Mouse (Mus musculus) kidney, postnatal 14 days (tissue): ENCODE measurements around the gene Msh5.

Source experiments
- DNase-seq: peaks from one replicate; pipeline ENCODE4 v3.0.0; 2022; ENCODE audit warnings: mixed read lengths

Gene Msh5

DNA sequence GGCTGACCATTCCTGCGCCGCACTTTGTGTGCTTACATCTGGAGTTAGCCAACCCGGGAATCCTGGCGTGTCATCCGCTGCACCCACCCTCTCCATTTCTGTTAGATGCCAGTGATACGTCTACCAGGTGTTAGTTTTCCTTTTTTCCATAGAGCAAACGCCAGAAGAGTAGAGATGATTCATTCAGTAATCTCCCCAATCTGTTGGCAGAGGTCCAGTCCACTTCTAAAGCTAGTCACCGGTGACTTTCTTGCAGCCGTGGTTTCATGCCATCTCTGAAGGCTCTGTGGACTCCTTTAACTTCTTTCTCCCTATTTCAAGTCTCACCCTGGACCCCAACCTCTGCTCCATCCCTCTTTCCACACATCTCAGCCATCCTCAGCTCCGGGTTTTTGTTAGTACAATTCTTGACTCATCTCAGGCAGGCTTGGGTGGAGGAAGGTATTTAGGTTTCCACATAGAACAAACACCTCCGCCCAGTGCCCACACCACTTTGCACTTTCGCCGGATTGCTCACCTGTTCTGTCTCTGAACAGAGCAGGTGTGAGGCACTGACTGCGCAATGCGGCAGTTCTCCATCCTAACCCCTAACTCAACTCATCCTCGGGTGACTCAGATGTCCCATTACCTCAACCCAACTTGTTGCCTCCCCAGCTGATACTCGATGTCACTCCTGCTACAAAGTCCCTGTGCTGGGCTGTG, 21.8 kb upstream of the Msh5 start:
- no peak for DNase-seq

DNA sequence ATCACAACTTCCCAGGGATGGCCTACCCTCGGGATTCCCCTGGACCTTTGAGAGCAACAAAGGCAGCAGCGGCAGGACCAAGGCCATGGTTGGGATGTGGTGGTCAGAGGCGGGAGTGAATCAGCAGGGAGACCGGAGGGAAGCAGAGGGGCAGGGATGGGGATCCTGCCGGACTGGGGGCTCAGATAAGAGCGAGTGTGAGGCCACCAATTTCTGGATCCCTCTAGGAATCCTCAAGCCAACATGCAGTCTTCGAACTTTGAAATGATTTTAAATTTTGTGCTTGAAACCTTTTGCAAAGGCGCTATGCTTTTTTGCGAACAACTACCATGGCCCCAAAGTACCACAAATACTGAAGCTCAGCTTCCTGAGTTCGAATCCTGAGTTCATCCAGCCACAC, 19.5 kb upstream of the Msh5 start, which contains the start of gene Mpig6b:
Mpig6b (minus strand) TSS at position 101 of the 400 bp plus-strand sequence.
- DNase-seq: no peak

GRCm38 (mm10) chr17:35064951-35065947, 18.7 kb upstream of the Msh5 start, which contains the start of gene Ly6g6c:
Gene Ly6g6c (plus strand): TSS chr17:35065388.
- peak; percentile 84 for DNase-seq

- peak; percentile 20 for DNase-seq
Measured at GRCm38 (mm10) chr17:35064378-35064877, 17.9 kb upstream of the Msh5 start.

DNA sequence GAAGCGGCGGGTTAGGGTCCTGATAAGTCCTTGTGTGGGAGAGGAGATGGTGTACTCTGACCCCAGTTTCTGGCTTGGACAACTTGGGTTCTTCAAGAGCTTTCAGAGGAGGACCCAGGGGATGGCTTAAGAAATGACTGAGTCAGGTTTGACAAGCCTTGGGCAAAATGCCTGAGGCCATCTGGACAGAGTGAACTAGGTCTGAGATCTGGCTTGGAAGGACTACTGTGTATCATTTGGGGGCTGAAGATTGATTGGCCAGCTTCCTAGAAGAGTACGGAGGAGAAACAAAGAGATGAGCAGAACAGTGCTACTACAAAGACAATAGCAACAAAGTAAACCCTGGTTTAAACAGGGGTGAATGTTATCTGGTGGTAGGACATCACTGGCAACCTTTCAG, 16.9 kb upstream of the Msh5 start:
- DNase-seq: no peak

DNA sequence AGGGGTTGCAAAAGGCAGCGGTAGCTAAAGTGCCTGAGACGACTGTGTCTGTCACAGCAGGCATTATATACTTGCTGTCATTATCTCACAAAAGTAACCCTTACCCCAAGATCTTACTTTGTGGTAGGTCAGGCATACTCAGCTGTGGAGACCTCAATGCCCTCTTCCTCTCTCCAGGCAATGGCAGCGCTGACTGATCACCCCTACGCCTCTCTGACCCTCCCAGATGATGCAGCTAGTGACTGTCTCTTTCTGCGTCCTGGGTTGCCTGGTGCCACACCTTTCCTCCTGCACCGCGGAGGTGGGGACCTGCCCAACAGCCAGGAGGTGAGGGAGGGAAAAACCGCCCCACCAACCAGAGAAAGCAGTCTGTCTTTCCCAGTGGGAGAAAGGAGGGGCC, 14.8 kb upstream of the Msh5 start:
- DNase-seq: no peak

- peak; percentile 42 for DNase-seq
Measured at GRCm38 (mm10) chr17:35060737-35061297, 14.3 kb upstream of the Msh5 start.

- DNase-seq: no peak
Measured at GRCm38 (mm10) chr17:35060071-35060470, 13.5 kb upstream of the Msh5 start.

DNA sequence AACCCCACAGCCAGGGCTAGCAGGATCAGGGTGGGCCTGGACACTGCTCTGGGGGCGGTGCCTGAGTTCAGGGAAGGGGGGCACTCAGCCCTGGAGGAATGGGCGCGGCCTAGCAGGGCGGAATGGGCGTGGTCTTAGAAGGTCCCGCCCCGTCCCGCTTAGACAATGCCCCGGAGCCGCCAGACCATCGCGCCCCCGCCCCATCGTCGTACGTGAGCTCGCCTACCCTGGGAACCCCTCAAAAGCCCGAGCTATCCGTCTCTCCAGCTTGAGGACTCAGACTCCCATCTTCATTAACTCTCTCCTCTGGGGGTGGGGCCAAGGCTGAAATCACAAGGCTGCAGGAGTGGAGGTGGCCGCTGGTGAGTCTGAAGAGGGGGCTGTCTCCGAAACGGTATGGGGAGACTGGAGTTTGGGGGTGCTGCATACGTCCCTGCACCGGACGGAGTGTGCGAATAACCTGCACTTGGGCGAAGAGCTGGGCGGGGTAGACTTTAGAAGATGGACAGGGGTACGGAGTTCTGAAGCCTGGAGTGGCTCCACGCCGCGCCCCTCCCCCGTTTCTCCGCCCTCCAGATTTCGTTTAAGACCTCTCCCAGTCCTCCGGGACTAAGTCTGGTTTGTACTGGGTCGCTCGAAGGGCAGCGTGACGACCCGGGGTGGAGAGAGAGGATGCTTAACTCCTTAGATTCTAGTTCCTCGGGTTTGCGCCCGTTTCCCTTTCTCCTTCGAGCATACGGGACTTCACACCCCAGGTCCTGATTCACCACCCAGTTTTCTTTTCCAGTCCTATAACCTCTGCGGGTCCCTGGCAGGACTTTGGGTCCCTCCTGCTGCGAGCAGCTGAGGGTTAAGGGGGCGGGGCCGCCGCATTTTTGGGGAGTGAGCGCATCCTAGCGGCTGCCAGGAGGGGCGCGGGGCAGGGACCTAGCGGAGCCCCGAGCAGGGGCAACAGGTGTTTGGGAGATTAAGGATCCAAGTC, 12.7 kb upstream of the Msh5 start, which contains the start of gene Ddah2:
Ddah2 (plus strand) TSS at position 125 of the 982 bp plus-strand sequence.
- peak; percentile 95 for DNase-seq

DNA sequence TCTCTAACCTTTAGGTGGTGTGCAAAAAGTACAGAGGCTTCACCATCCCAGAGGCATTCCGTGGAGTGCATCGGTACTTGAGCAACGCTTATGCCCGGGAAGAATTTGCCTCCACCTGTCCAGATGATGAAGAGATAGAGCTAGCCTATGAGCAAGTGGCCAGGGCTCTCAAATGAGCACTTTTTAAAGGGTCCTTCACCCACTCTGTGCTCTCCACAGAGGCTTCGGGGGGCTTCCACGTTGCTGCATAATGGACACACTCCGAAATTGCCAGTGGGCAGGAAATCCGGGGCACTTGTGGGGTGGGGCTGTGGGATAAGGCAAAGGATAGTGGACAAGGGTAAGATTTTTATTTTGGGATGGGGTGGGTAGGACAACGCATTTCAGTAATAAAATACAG, 11.8 kb upstream of the Msh5 start:
- DNase-seq: no peak

DNA sequence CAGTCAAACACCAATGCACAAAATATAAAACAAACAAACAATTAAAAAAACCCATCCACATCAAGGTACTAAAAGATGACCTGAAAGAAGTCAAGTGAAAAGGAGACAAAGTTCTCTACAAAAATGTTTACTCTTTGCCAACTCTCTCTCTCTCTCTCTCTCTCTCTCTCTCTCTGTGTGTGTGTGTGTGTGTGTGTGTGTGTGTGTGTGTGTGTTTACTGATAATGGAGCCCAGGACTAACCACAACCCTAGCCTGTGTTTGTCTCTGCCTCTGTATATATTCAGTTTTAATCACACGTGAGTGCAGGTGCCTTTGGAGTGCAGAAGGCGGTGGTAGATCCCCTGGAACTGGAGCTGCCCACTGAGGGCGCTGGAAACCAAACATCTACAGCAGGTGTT, 10.5 kb upstream of the Msh5 start:
- DNase-seq: no peak

- DNase-seq: peak; percentile 44
Measured at GRCm38 (mm10) chr17:35055691-35056495, 9.3 kb upstream of the Msh5 start.

DNA sequence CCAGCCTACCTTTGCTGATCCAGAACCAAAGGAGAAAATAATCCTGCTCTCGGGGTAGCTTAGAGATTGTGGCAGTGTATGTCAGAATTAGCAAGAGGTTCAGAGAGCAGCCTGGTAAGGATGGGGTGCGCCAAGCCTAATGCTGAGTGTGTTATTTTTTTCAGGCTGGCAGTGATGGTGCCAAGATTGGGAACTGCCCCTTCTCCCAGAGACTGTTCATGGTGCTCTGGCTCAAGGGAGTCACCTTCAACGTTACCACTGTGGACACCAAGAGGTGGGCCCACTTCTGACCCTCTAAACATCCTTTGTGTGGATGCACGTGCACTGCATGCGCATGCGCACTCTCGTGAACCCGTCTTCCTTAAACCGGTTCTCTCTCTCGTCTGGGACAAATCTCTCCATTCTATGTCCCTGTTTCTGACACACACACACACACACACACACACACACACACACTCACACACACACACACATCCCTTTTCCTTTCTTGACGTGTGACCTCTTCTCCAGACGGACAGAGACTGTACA, 5.8 kb upstream of the Msh5 start:
- no peak for DNase-seq

DNA sequence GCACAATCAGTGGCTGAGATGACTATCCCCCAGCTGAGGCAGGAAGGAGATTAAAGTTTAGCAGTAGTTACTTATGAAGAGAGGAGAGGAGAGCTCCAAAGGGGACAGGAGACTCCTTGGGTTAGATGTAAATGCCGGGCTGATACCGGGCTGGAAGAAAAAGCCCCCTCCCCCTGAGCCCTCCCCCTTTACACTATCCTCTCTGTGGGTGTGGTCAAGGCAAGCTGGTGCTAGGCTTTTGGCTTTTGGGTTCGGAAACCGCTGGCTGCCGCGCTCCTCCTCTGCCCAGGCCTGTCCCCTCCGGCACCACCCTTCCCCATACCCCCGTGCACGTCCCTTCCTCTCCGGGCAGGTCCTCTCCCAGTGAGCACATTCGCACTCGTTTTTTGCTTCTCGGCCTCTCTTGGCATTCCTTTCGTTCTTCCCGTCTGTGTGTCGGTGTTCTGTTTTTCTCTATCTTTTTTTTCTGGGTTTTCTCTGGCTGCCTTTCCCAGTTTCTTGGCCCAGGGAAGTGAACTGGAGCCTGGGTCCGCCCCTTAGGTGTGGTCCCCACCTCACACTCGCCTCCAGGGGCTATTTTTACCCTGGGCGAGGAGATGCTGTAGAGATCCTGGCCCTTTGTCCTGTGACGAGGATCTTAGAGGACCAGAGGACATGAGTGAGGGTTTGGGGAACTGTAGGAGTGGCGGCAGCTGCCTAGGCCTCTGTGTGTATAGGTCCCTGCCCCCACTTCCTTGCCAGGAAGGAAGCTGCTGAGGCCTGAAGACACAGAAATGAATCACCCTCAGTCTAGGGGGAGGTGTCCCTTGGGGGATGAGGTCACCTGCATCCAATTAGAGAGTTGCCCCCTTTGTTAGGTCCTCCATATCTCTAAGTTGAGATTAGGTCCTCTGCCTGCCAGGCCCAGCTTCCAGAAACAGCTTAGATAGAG, 4.9 kb upstream of the Msh5 start:
- DNase-seq: peak; percentile 89

DNA sequence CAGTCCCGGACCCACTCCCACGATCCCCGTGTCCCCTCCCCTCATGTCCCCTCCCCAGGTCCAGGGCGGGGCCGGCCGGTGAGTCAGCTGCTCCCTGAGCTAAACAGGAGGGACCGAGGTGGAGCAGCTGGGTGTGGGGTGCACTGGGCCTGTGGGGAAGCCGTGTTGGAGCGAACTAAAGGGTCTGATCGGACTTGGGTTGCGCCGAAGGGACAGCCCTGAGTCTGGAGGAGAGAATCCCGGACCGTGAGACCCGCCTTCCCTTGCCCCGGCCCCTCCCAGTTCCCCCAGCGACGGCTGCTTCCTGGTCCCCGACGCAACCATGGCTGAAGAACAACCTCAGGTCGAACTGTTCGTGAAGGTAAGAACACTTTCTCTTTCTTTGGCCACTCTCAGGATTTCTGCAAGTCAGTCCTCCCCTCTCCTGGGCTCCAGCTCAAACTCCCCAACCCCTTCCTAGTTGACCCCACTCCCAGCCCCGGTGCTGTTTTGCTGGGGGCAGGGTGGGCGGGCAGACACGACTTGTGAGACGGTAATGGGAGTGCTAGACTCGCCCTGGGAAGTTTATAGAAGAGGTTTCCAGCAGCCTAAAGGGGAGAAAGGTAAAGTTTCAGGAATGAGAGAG, 3.7 kb upstream of the Msh5 start:
- peak; percentile 87 for DNase-seq

DNA sequence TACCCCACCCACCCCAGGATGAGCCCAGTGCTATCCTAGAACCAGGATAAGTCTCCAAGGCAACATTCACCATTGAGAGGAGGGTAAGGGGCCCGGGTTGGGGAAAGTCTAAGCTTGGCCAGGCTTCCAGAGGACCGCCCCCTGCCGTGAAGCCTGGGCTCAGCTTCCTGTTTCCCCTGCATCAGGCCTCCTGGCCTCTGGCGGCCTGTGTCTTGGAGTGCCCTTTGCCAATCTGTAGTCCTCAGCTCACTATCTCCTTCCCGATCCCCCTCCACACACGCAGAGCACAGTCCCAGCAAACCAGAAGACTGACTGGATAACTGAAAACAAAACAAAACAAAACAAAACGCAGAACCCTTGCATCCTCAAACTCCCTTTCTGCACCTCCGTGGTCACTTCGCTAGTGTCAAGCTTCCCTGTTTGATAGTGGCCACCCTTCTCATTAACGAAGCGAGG, 3.0 kb upstream of the Msh5 start, which contains the start of gene Clic1:
Clic1 (plus strand) TSS at position 406 of the 456 bp plus-strand sequence.
- peak; percentile 72 for DNase-seq

GRCm38 (mm10) chr17:35048932-35049440, 2.4 kb upstream of the Msh5 start:
- DNase-seq: no peak

DNA sequence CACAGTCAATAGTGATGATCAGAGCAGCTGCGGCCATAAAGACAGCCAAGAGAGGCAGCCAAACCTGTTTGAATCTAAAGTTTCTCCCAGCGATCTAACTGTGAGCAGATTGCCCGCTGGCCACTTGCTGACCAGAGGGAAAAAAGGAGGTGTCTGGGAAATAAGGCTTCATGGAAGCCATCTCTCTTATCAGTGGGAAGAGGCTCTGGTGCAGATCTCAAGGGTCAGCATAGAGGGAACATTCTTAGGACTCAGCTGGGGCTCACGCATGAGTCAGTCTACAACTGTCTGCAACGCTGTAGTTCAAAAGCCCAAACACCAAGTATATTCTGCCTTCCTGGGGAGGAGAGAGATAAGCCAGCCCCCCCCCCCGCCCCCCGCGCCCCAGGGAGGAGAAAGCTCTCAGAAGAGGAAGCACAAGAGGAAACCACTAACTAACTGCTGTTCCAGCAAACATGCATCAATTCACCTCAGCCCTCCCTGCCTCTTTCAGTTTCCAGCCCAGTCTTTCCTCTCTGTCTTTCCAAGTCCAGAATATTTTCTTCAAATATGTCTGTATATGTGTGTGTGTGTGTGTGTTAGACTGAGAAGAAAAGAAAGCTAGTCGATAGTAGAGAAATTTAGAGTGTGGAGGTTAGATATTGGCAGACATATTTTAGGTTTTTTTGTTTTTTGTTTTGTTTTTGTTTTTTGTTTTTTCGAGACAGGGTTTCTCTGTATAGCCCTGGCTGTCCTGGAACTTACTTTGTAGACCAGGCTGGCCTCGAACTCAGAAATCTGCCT, 1.8 kb upstream of the Msh5 start:
- peak; percentile 32 for DNase-seq
